Mouse (Mus musculus) neural tube, embryonic 14.5 days (tissue): ENCODE data around the gene Smr3a. TPM values are rescaled to one million over a fixed set of nuclear protein-coding genes. Genes with fewer than 3 reads are reported as not detected.

Experiments used
- ATAC-seq: fragments of 200-750 bp; cut with Nextera tagmentation; 2 replicates; pipeline ENCODE4 v1.8.0; 2017; ENCODE audit warnings: low read depth, mild to moderate bottlenecking, moderate TSS enrichment, moderate library complexity
- H3K27ac ChIP-seq: fragments of 300-500 bp; sonication (generic); 2 replicates; pipeline ENCODE4 v1.5.1; 2014; ENCODE audit warnings: low read depth, mild to moderate bottlenecking, control low read depth, low read length, moderate library complexity, mixed read lengths
- H3K27me3 ChIP-seq: fragments of 300-500 bp; sonication (generic); 2 replicates; pipeline ENCODE4 v1.6.1; 2014; ENCODE audit warnings: low read length; ENCODE audit not compliant: control insufficient read depth, insufficient read depth
- H3K36me3 ChIP-seq: fragments of 300-500 bp; sonication (generic); 2 replicates; pipeline ENCODE4 v1.6.1; 2014; ENCODE audit warnings: low read length, mixed read lengths; ENCODE audit not compliant: control insufficient read depth, insufficient read depth
- H3K4me1 ChIP-seq: fragments of 300-500 bp; sonication (generic); 2 replicates; pipeline ENCODE4 v1.6.1; 2014; ENCODE audit warnings: low read length; ENCODE audit not compliant: control insufficient read depth, insufficient read depth
- H3K4me2 ChIP-seq: fragments of 300-500 bp; sonication (generic); 2 replicates; pipeline ENCODE4 v1.6.1; 2014; ENCODE audit warnings: mild to moderate bottlenecking, low read depth, low read length, control low read depth
- H3K4me3 ChIP-seq: fragments of 300-500 bp; sonication (generic); 2 replicates; pipeline ENCODE4 v1.5.1; 2014; ENCODE audit warnings: low read depth, low read length, control low read depth, mixed read lengths
- H3K9ac ChIP-seq: fragments of 300-500 bp; sonication (generic); replicated peaks from 2 replicates; pipeline ENCODE4 v1.6.1; 2014; ENCODE audit warnings: low read depth, mild to moderate bottlenecking, control low read depth, low read length, mixed read lengths
- H3K9me3 ChIP-seq: fragments of 300-500 bp; sonication (generic); 2 replicates; pipeline ENCODE4 v1.6.1; 2016; ENCODE audit warnings: low read length; ENCODE audit not compliant: control insufficient read depth
- WGBS: fragments of 180-500 bp; shearing (Covaris S2); extraction: QIAGEN DNeasy Blood & Tissue Kit; methylation state at CpG from one replicate; pipeline ENCODE4 v1.1.7; 2014; 5-methylcytosine and 5-hydroxymethylcytosine counted together
- polyA plus RNA-seq: library from polyadenylated mRNA; unstranded; fragments of >200 nt; fragmentation: Nextera tagmentation; extraction: Ambion mirVana; gene quantifications from 2 replicates; pipeline ENCODE4 v1.2.1, GENCODE M21; 2014

Smr3a gene
- not detected in 2 replicates for polyA plus RNA-seq

- WGBS: 92% methylated on average over 3 of the region's 3 CpGs
- H3K27me3 ChIP-seq: no peaks in the 10 kb centered on the region
- no peak within 1 kb of the TSS for H3K27ac ChIP-seq
- no peak within 1 kb of the TSS for H3K9ac ChIP-seq
- H3K36me3 ChIP-seq: no peaks in the 10 kb centered on the region
- H3K4me3 ChIP-seq: no peak within 1 kb of the TSS
- ATAC-seq: no peak
- H3K4me2 ChIP-seq: no peak within 1 kb of the TSS
- H3K4me1 ChIP-seq: no peaks in the 10 kb centered on the region
- H3K9me3 ChIP-seq: no peaks in the 10 kb centered on the region
Measured at GRCm38 (mm10) chr5:88002249-88002648, at the start of gene Smr3a. TSS of gene Smr3a (plus strand) at chr5:88002549.

- Histone ChIP-seq H3K27me3 (no peaks in the 10 kb centered on the region), H3K27ac (no peak within 1 kb of the TSS), H3K4me3 (no peak within 1 kb of the TSS), H3K36me3 (no peaks in the 10 kb centered on the region), H3K9me3 (no peaks in the 10 kb centered on the region), H3K4me2 (no peak within 1 kb of the TSS), H3K9ac (no peak within 1 kb of the TSS), H3K4me1 (no peaks in the 10 kb centered on the region)
- 59% methylated on average over 2 of the region's 2 CpGs for WGBS
- no peak for ATAC-seq
Measured at GRCm38 (mm10) chr5:87969201-87969600, 33.1 kb upstream of the Smr3a start, which contains the start of the genes 2310003L06Rik and Gm28434. TSS of gene 2310003L06Rik (plus strand) at chr5:87969459. TSS of gene Gm28434 (plus strand) at chr5:87969517.

GRCm38 (mm10) chr5:87979139-87979538 is 23.2 kb upstream of the Smr3a start, which contains the start of gene Cabs1:
TSS of gene Cabs1 (plus strand) at chr5:87979439.
- H3K4me3 ChIP-seq: no peak within 1 kb of the TSS
- 91% methylated on average over 3 of the region's 3 CpGs for WGBS
- H3K4me1 ChIP-seq: no peaks in the 10 kb centered on the region
- no peaks in the 10 kb centered on the region for H3K27me3 ChIP-seq
- no peak within 1 kb of the TSS for H3K9ac ChIP-seq
- no peak for ATAC-seq
- H3K4me2 ChIP-seq: no peak within 1 kb of the TSS
- H3K9me3 ChIP-seq: no peaks in the 10 kb centered on the region
- H3K36me3 ChIP-seq: no peaks in the 10 kb centered on the region
- H3K27ac ChIP-seq: no peak within 1 kb of the TSS

GRCm38 (mm10) chr5:87982468-87983214 is 19.7 kb upstream of the Smr3a start:
- 73% methylated on average over 3 of the region's 3 CpGs for WGBS
- H3K4me2 ChIP-seq: no peak overlapping the region
- H3K27me3 ChIP-seq: no peaks in the 10 kb centered on the region
- no peaks in the 10 kb centered on the region for H3K4me1 ChIP-seq
- no peaks in the 10 kb centered on the region for H3K9me3 ChIP-seq
- no peak for ATAC-seq
- no peak overlapping the region for H3K4me3 ChIP-seq
- no peak overlapping the region for H3K27ac ChIP-seq
- no peak overlapping the region for H3K9ac ChIP-seq
- no peaks in the 10 kb centered on the region for H3K36me3 ChIP-seq

GRCm38 (mm10) chr5:88005241-88005640 is 2.9 kb downstream of the Smr3a start:
- Histone ChIP-seq H3K27me3 (no peaks in the 10 kb centered on the region), H3K36me3 (no peaks in the 10 kb centered on the region), H3K4me3 (no peak overlapping the region), H3K9me3 (no peaks in the 10 kb centered on the region), H3K27ac (no peak overlapping the region), H3K4me2 (no peak overlapping the region), H3K9ac (no peak overlapping the region), H3K4me1 (no peaks in the 10 kb centered on the region)
- no peak for ATAC-seq

Other genes starting within 250 kb of the Smr3a start
- gene Csn1s2a, start 228.0 kb upstream of the Smr3a start, polyA plus RNA-seq: not detected in 2 replicates
- gene Csn1s2b, start 194.5 kb upstream of the Smr3a start, polyA plus RNA-seq: not detected in 2 replicates
- gene Prr27, start 176.9 kb upstream of the Smr3a start, polyA plus RNA-seq: not detected in 2 replicates
- not detected in 2 replicates for gene Odam, start 117.5 kb upstream of the Smr3a start, polyA plus RNA-seq
- gene Csn3, start 77.0 kb upstream of the Smr3a start, polyA plus RNA-seq: not detected in 2 replicates
- not detected in 2 replicates for gene 2310003L06Rik, start 33.1 kb upstream of the Smr3a start, polyA plus RNA-seq
- not detected in 2 replicates for gene Gm28434, start 33.0 kb upstream of the Smr3a start, polyA plus RNA-seq
- not detected in 2 replicates for gene Cabs1, start 23.1 kb upstream of the Smr3a start, polyA plus RNA-seq
- gene Smr2, start 84.0 kb downstream of the Smr3a start, polyA plus RNA-seq: not detected in 2 replicates
- gene Gm11116, start 109.0 kb downstream of the Smr3a start, polyA plus RNA-seq: not detected in 2 replicates
- gene Gm11115, start 151.6 kb downstream of the Smr3a start, polyA plus RNA-seq: not detected in 2 replicates